Mouse (Mus musculus) liver, adult (tissue): ENCODE measurements at regions not wholly inside any gene's neighbourhood (a gene's known extent, or its start where the extent isn't known, plus 50 kb on each side); places are given as distances from the start of the nearest gene placed in this dataset.

Experiments used
- GATA4 ChIP-seq: IDR thresholded peaks from 2 replicates; pipeline ENCODE4 v1.6.1; 2014; ENCODE audit warnings: mild to moderate bottlenecking, low read length; ENCODE audit not compliant: insufficient replicate concordance

- TF ChIP-seq GATA4, result no peak
Observed at GRCm38 (mm10) chr16:73155447-73155846, 847.3 kb downstream of the Robo1 start.

- TF ChIP-seq GATA4, result no peak
Observed at GRCm38 (mm10) chr16:73120568-73120967, 812.5 kb downstream of the Robo1 start.

- TF ChIP-seq GATA4, result no peak
Observed at GRCm38 (mm10) chr16:73117338-73117737, 809.2 kb downstream of the Robo1 start.

GRCm38 (mm10) chr16:73108021-73108452 is 799.9 kb downstream of the Robo1 start:
- TF ChIP-seq GATA4, result no peak

- TF ChIP-seq GATA4, result no peak
Observed at GRCm38 (mm10) chr16:73107608-73108007, 799.5 kb downstream of the Robo1 start.

GRCm38 (mm10) chr16:73105496-73105895 is 797.4 kb downstream of the Robo1 start:
- no peak for TF ChIP-seq GATA4

- TF ChIP-seq GATA4, result no peak
Observed at GRCm38 (mm10) chr16:73100273-73100672, 792.2 kb downstream of the Robo1 start.

- no peak for TF ChIP-seq GATA4
Observed at GRCm38 (mm10) chr16:73098760-73099159, 790.7 kb downstream of the Robo1 start.

GRCm38 (mm10) chr16:73097176-73097575 is 789.1 kb downstream of the Robo1 start:
- no peak for TF ChIP-seq GATA4

GRCm38 (mm10) chr16:73096091-73097083 is 788.3 kb downstream of the Robo1 start:
- TF ChIP-seq GATA4, result no peak
